In the genomic region with DNA sequence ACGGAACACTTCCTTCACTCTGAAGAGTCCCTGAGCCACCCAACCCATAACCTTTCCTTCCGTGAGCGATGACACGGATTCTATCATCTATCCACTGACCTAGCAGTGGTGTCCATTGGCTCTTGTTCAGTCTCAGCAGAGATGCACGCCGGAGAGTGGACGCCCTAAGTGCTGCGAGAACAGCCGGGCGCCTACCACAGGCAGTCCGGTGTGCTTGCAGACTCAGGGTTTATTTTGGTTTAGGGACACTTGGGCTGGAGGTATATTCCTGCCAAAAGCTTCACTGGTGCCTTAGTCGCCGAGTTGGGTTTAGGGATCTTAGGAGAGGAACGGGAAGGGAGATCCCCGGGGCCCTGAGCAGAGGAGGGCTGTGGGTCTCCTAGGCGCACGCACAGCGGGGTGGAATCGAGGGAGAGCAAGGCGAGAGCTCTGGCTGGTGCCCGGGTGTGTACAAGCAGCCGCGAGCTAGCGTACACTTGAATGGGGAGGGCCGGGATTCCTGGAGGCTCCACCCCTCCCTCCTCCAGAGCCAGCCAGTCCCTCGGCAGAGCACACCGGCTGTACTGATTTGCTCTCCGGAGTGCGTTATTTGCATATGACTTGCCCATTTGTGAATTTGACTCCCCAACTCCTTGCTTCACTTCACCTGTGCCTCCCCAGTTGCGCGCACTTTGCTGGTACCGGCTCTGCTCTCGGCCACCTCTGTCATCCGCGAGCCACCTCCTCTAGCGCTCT, we compare ENCODE assay signal across 8 mouse cellular contexts.
A peak's percentile ranks its signal among the peaks of the same experiment; 100 is the strongest.
DNase-seq lines count a peak whose midpoint lies in the region; ATAC-seq lines count a peak whose summit lies in the region.

No protein-coding gene starts in this region.

- H3K9ac ChIP-seq in intestine, embryonic 14.5 days (ENCODE audit: low read length), result peak overlapping the region; percentile 29

- peak overlapping the region; percentile 49 for H3K4me3 ChIP-seq in intestine, embryonic 14.5 days (ENCODE audit: low read depth, low read length)

- peak; percentile 18 for DNase-seq in adrenal gland, adult 8-10 months
- DNase-seq in embryo, embryonic 10.5 days (ENCODE audit: low spot score), result peak; percentile 93
- peak; percentile 51 for DNase-seq in gastrocnemius, postnatal 25 days
- peak; percentile 85 for DNase-seq in intestine, embryonic 14.5 days (ENCODE audit: low spot score)
- DNase-seq in left cerebral cortex, adult 8-10 months (ENCODE audit: low spot score in 2 of 2), result peak; percentile 66 to 78
- DNase-seq in lung, postnatal 36 days, result peak; percentile 54
- peak; percentile 90 for DNase-seq in right cerebral cortex, adult 18-20 months

- peak overlapping the region; percentile 86 for H3K4me2 ChIP-seq in intestine, embryonic 14.5 days (ENCODE audit: low read length)

- H3K4me1 ChIP-seq in intestine, embryonic 14.5 days (replicated peaks; ENCODE audit: control insufficient read depth, insufficient read depth, low read length), result peaks cover 5% of the 10 kb centered on the region; the same call in 1 of the 2 replicates

- WGBS in intestine, embryonic 14.5 days, result under 1% methylated on average over 36 of the region's 36 CpGs

- H3K27me3 ChIP-seq in intestine, embryonic 14.5 days (replicated peaks; ENCODE audit: control insufficient read depth, insufficient read depth, low read length), result no peaks in the 10 kb centered on the region; the same call in 1 of the 2 replicates

- H3K9me3 ChIP-seq in intestine, embryonic 14.5 days (ENCODE audit: control insufficient read depth, low read length), result no peaks in the 10 kb centered on the region

- no peaks in the 10 kb centered on the region for H3K36me3 ChIP-seq in intestine, embryonic 14.5 days (ENCODE audit: control insufficient read depth, insufficient read depth, low read length)

- ATAC-seq in intestine, embryonic 14.5 days (replicated peaks; ENCODE audit: low FRiP score, low TSS enrichment, low read depth), result peak; percentile 100
- no peak for ATAC-seq in activated CD4-positive, CD25-positive, alpha-beta regulatory T cell, adult 4 months

- peak overlapping the region; percentile 38; the same call in 1 of the 2 replicates for H3K27ac ChIP-seq in intestine, embryonic 14.5 days (ENCODE audit: low read depth)

Comparison
In these comparisons a context has a peak if more than half of its experiments do, and no peak if none do; other contexts are left out.
1. DNase-seq: peak in every context shown above with its lines; median percentile 93 in embryo, embryonic 10.5 days; 90 in right cerebral cortex, adult 18-20 months; 85 in intestine, embryonic 14.5 days; 72 in left cerebral cortex, adult 8-10 months; 54 in lung, postnatal 36 days; 51 in gastrocnemius, postnatal 25 days; 18 in adrenal gland, adult 8-10 months.